Mouse (Mus musculus) forebrain, embryonic 11.5 days (tissue): Measurements from ENCODE around the gene Rft1. TPM values are rescaled to one million over a fixed set of nuclear protein-coding genes. Genes with fewer than 3 reads are reported as not detected.

Source experiments
- ATAC-seq: fragments of 200-750 bp; cut with Nextera tagmentation; replicated peaks from 2 replicates; pipeline ENCODE4 v1.8.0; 2017; ENCODE audit warnings: moderate TSS enrichment; ENCODE audit not compliant: low FRiP score
- DNase-seq: peaks from one replicate; pipeline ENCODE4 v3.0.0-alpha.2; 2017; ENCODE audit warnings: low spot score
- H3K27ac ChIP-seq: fragments of 300-500 bp; sonication (generic); 2 replicates; pipeline ENCODE4 v1.5.1; 2014; ENCODE audit warnings: low read depth, low read length
- H3K27me3 ChIP-seq: fragments of 300-500 bp; sonication (generic); 2 replicates; pipeline ENCODE4 v1.6.1; 2014; ENCODE audit warnings: mild to moderate bottlenecking, low read length, mixed read lengths; ENCODE audit not compliant: control insufficient read depth, insufficient read depth
- H3K36me3 ChIP-seq: fragments of 300-500 bp; sonication (generic); 2 replicates; pipeline ENCODE4 v1.6.1; 2014; ENCODE audit warnings: mild to moderate bottlenecking, low read length, moderate library complexity, mixed read lengths; ENCODE audit not compliant: control insufficient read depth, insufficient read depth
- H3K4me1 ChIP-seq: fragments of 300-500 bp; sonication (generic); replicated peaks from 2 replicates; pipeline ENCODE4 v1.6.1; 2014; ENCODE audit warnings: low read length, mixed read lengths; ENCODE audit not compliant: control insufficient read depth, insufficient read depth
- H3K4me2 ChIP-seq: fragments of 300-500 bp; sonication (generic); 2 replicates; pipeline ENCODE4 v1.6.1; 2014; ENCODE audit warnings: low read depth, mild to moderate bottlenecking, low read length, moderate library complexity, mixed read lengths; ENCODE audit not compliant: severe bottlenecking
- H3K4me3 ChIP-seq: fragments of 300-500 bp; sonication (generic); 2 replicates; pipeline ENCODE4 v1.5.1; 2014; ENCODE audit warnings: low read depth, low read length
- H3K9ac ChIP-seq: fragments of 300-500 bp; sonication (generic); 2 replicates; pipeline ENCODE4 v1.6.1; 2014; ENCODE audit warnings: low read length
- H3K9me3 ChIP-seq: fragments of 300-500 bp; sonication (generic); 2 replicates; pipeline ENCODE4 v1.6.1; 2016; ENCODE audit warnings: low read length, mixed read lengths; ENCODE audit not compliant: control insufficient read depth
- WGBS: fragments of 180-500 bp; shearing (Covaris S2); extraction: QIAGEN DNeasy Blood & Tissue Kit; methylation state at CpG from one replicate; pipeline ENCODE4 v1.1.7; 2014; 5-methylcytosine and 5-hydroxymethylcytosine counted together
- polyA plus RNA-seq: library from polyadenylated mRNA; unstranded; fragments of >200 nt; fragmentation: Nextera tagmentation; extraction: Ambion mirVana; gene quantifications from 2 replicates; pipeline ENCODE4 v1.2.1, GENCODE M21; 2014

Rft1 gene
- polyA plus RNA-seq, 1 experiment from 2014 or later, result 11.4 TPM

- peak within 1 kb of the TSS; percentile 65 for H3K9ac ChIP-seq
- DNase-seq (peak; percentile 89), ATAC-seq (peak; percentile 72)
- under 1% methylated on average over 67 of the region's 71 CpGs for WGBS
- H3K9me3 ChIP-seq, result no peaks in the 10 kb centered on the region
- H3K4me1 ChIP-seq, result peaks cover 15% of the 10 kb centered on the region
- H3K27ac ChIP-seq, result no peak within 1 kb of the TSS
- H3K4me3 ChIP-seq, result peak within 1 kb of the TSS; percentile 60
- H3K36me3 ChIP-seq, result no peaks in the 10 kb centered on the region
- peaks cover 6% of the 10 kb centered on the region; the same call in 1 of the 2 replicates for H3K27me3 ChIP-seq
- peak within 1 kb of the TSS; percentile 68 for H3K4me2 ChIP-seq
These were observed 28.1 kb upstream of the Rft1 start, which contains the start of gene Prkcd for GRCm38 (mm10) chr14:30625856-30626726. Gene Prkcd (minus strand): TSS chr14:30626210.

- DNase-seq (no peak), ATAC-seq (no peak)
- Histone ChIP-seq H3K9ac (peak overlapping the region; percentile 65), H3K4me1 (peaks cover 15% of the 10 kb centered on the region), H3K9me3 (no peaks in the 10 kb centered on the region), H3K4me2 (peak overlapping the region; percentile 68), H3K4me3 (peak overlapping the region; percentile 60), H3K27me3 (peaks cover 6% of the 10 kb centered on the region; the same call in 1 of the 2 replicates), H3K27ac (no peak overlapping the region), H3K36me3 (no peaks in the 10 kb centered on the region)
- 61% methylated on average over 12 of the region's 12 CpGs for WGBS
These were observed 27.1 kb upstream of the Rft1 start for GRCm38 (mm10) chr14:30626756-30627742.

- no peak for DNase-seq
- WGBS, result 89% methylated on average over 5 of the region's 5 CpGs
- H3K27me3 ChIP-seq, result peaks cover 6% of the 10 kb centered on the region; the same call in 1 of the 2 replicates
These were observed 25.9 kb upstream of the Rft1 start for GRCm38 (mm10) chr14:30628235-30628634.

GRCm38 (mm10) chr14:30629839-30630238, 24.3 kb upstream of the Rft1 start:
- Histone ChIP-seq H3K9me3 (no peaks in the 10 kb centered on the region), H3K4me2 (no peak overlapping the region), H3K4me3 (no peak overlapping the region), H3K4me1 (peaks cover 13% of the 10 kb centered on the region), H3K36me3 (no peaks in the 10 kb centered on the region), H3K27ac (no peak overlapping the region), H3K9ac (no peak overlapping the region), H3K27me3 (peaks cover 6% of the 10 kb centered on the region; the same call in 1 of the 2 replicates)
- WGBS, result 47% methylated on average over 4 of the region's 4 CpGs
- DNase-seq (no peak), ATAC-seq (no peak)

More at GRCm38 (mm10) chr14:30628235-30628634, 25.9 kb upstream of the Rft1 start:
- H3K36me3 ChIP-seq, result no peaks in the 10 kb centered on the region
- H3K4me1 ChIP-seq, result peaks cover 15% of the 10 kb centered on the region
- no peak overlapping the region for H3K27ac ChIP-seq
- no peak for ATAC-seq
- no peak overlapping the region for H3K4me2 ChIP-seq
- no peaks in the 10 kb centered on the region for H3K9me3 ChIP-seq
- no peak overlapping the region for H3K4me3 ChIP-seq
- H3K9ac ChIP-seq, result no peak overlapping the region

- 82% methylated on average over 5 of the region's 5 CpGs for WGBS
These were observed 23.2 kb upstream of the Rft1 start for GRCm38 (mm10) chr14:30630811-30631576.

GRCm38 (mm10) chr14:30631834-30632233, 22.3 kb upstream of the Rft1 start:
- ATAC-seq, result no peak
- WGBS, result 70% methylated on average over 2 of the region's 2 CpGs

More at GRCm38 (mm10) chr14:30630811-30631576, 23.2 kb upstream of the Rft1 start:
- Histone ChIP-seq H3K36me3 (no peaks in the 10 kb centered on the region), H3K27ac (no peak overlapping the region), H3K4me2 (no peak overlapping the region), H3K4me1 (peaks cover 6% of the 10 kb centered on the region; the same call in 1 of the 2 replicates), H3K27me3 (peaks cover 4% of the 10 kb centered on the region; the same call in 1 of the 2 replicates), H3K9me3 (no peaks in the 10 kb centered on the region), H3K4me3 (no peak overlapping the region), H3K9ac (no peak overlapping the region)
- DNase-seq (no peak), ATAC-seq (no peak)

GRCm38 (mm10) chr14:30633708-30634107, 20.5 kb upstream of the Rft1 start:
- H3K9ac ChIP-seq, result no peak overlapping the region
- no peak for ATAC-seq
- DNase-seq, result no peak
- WGBS, result 80% methylated on average over 7 of the region's 7 CpGs
- no peaks in the 10 kb centered on the region for H3K4me1 ChIP-seq
- H3K36me3 ChIP-seq, result no peaks in the 10 kb centered on the region
- H3K9me3 ChIP-seq, result no peaks in the 10 kb centered on the region
- no peak overlapping the region for H3K4me3 ChIP-seq
- no peaks in the 10 kb centered on the region for H3K27me3 ChIP-seq
- no peak overlapping the region for H3K27ac ChIP-seq
- no peak overlapping the region for H3K4me2 ChIP-seq

More at GRCm38 (mm10) chr14:30631834-30632233, 22.3 kb upstream of the Rft1 start:
- Histone ChIP-seq H3K27me3 (peaks cover under 1% of the 10 kb centered on the region; the same call in 1 of the 2 replicates), H3K9ac (no peak overlapping the region), H3K4me3 (no peak overlapping the region), H3K4me1 (no peaks in the 10 kb centered on the region; the same call in 1 of the 2 replicates), H3K36me3 (no peaks in the 10 kb centered on the region), H3K4me2 (no peak overlapping the region), H3K9me3 (no peaks in the 10 kb centered on the region), H3K27ac (no peak overlapping the region)
- no peak for DNase-seq
